Mouse (Mus musculus) embryonic facial prominence, embryonic 15.5 days (tissue): ENCODE results near the gene Ip6k1. TPM values are rescaled to one million over a fixed set of nuclear protein-coding genes. Genes with fewer than 3 reads are reported as not detected.
A peak's percentile ranks its signal among the peaks of the same experiment; 100 is the strongest.

Source experiments
- ATAC-seq: fragments of 200-750 bp; cut with Nextera tagmentation; 2 replicates; pipeline ENCODE4 v1.8.0; 2017; ENCODE audit warnings: low read depth, moderate TSS enrichment; ENCODE audit not compliant: insufficient number of reproducible peaks, low FRiP score, low TSS enrichment
- H3K27ac ChIP-seq: fragments of 300-500 bp; sonication (generic); replicated peaks from 2 replicates; pipeline ENCODE4 v1.5.1; 2015; ENCODE audit warnings: mild to moderate bottlenecking, inconsistent platforms
- H3K27me3 ChIP-seq: fragments of 300-500 bp; sonication (generic); 2 replicates; pipeline ENCODE4 v1.6.1; 2015; ENCODE audit warnings: inconsistent platforms
- H3K36me3 ChIP-seq: fragments of 300-500 bp; sonication (generic); 2 replicates; pipeline ENCODE4 v1.6.1; 2015; ENCODE audit warnings: mild to moderate bottlenecking, inconsistent platforms
- H3K4me1 ChIP-seq: fragments of 300-500 bp; sonication (generic); 2 replicates; pipeline ENCODE4 v1.6.1; 2015; ENCODE audit warnings: inconsistent platforms
- H3K4me2 ChIP-seq: fragments of 300-500 bp; sonication (generic); replicated peaks from 2 replicates; pipeline ENCODE4 v1.6.1; 2015; ENCODE audit warnings: mild to moderate bottlenecking, inconsistent platforms
- H3K4me3 ChIP-seq: fragments of 300-500 bp; sonication (generic); replicated peaks from 2 replicates; pipeline ENCODE4 v1.5.1; 2015; ENCODE audit warnings: mild to moderate bottlenecking, inconsistent platforms
- H3K9ac ChIP-seq: fragments of 300-500 bp; sonication (generic); 2 replicates; pipeline ENCODE4 v1.6.1; 2015; ENCODE audit warnings: inconsistent platforms
- H3K9me3 ChIP-seq: fragments of 300-500 bp; sonication (generic); replicated peaks from 2 replicates; pipeline ENCODE4 v1.6.1; 2016; ENCODE audit warnings: inconsistent platforms
- WGBS: fragments of 180-500 bp; shearing (Covaris S2); methylation state at CpG from one replicate; pipeline ENCODE4 v1.1.7; 2015; 5-methylcytosine and 5-hydroxymethylcytosine counted together
- polyA plus RNA-seq: library from polyadenylated mRNA; unstranded; fragments of >200 nt; fragmentation: Nextera tagmentation; extraction: Ambion mirVana; gene quantifications from 2 replicates; pipeline ENCODE4 v1.2.1, GENCODE M21; 2015

Gene Ip6k1
- polyA plus RNA-seq, 1 experiment from 2014 or later, result 68.7 TPM

- Histone ChIP-seq H3K27me3 (no peaks in the 10 kb centered on the region), H3K36me3 (peaks cover 61% of the 10 kb centered on the region), H3K4me3 (peak within 1 kb of the TSS; percentile 22; the same call in 1 of the 2 replicates), H3K4me2 (peak within 1 kb of the TSS; percentile 44), H3K9me3 (no peaks in the 10 kb centered on the region), H3K9ac (no peak within 1 kb of the TSS), H3K4me1 (peaks cover 30% of the 10 kb centered on the region), H3K27ac (peak within 1 kb of the TSS; percentile 75)
- ATAC-seq, result peak; percentile 44
- 51% methylated on average over 20 of the region's 20 CpGs for WGBS
Measured at GRCm38 (mm10) chr9:108052885-108053664, 50.8 kb downstream of the Ip6k1 start, which contains the start of gene Amigo3. TSS of gene Amigo3 (plus strand) at chr9:108053159.

GRCm38 (mm10) chr9:108053665-108054225, 51.4 kb downstream of the Ip6k1 start:
- peak overlapping the region; percentile 75 for H3K27ac ChIP-seq
- no peak overlapping the region for H3K4me3 ChIP-seq
- peak overlapping the region; percentile 44; the same call in 1 of the 2 replicates for H3K4me2 ChIP-seq
- no peaks in the 10 kb centered on the region for H3K9me3 ChIP-seq
- 93% methylated on average over 15 of the region's 15 CpGs for WGBS
- H3K27me3 ChIP-seq, result no peaks in the 10 kb centered on the region
- peaks cover 24% of the 10 kb centered on the region for H3K4me1 ChIP-seq
- ATAC-seq, result no peak
- no peak overlapping the region for H3K9ac ChIP-seq
- peaks cover 68% of the 10 kb centered on the region for H3K36me3 ChIP-seq

- ATAC-seq, result no peak
- peaks cover 75% of the 10 kb centered on the region for H3K36me3 ChIP-seq
Measured at GRCm38 (mm10) chr9:108054331-108055040, 52.2 kb downstream of the Ip6k1 start.

GRCm38 (mm10) chr9:108055061-108055460, 52.8 kb downstream of the Ip6k1 start:
- Histone ChIP-seq H3K4me3 (no peak overlapping the region), H3K27ac (no peak overlapping the region), H3K4me2 (no peak overlapping the region), H3K9me3 (no peaks in the 10 kb centered on the region), H3K36me3 (peaks cover 81% of the 10 kb centered on the region), H3K9ac (no peak overlapping the region), H3K4me1 (peaks cover 18% of the 10 kb centered on the region), H3K27me3 (no peaks in the 10 kb centered on the region)
- no peak for ATAC-seq
- WGBS, result 82% methylated on average over 1 of the region's 1 CpGs

More at GRCm38 (mm10) chr9:108054331-108055040, 52.2 kb downstream of the Ip6k1 start:
- Histone ChIP-seq H3K27ac (no peak overlapping the region; the same call in 1 of the 2 replicates), H3K27me3 (no peaks in the 10 kb centered on the region), H3K9ac (no peak overlapping the region), H3K4me3 (no peak overlapping the region), H3K9me3 (no peaks in the 10 kb centered on the region), H3K4me1 (peaks cover 24% of the 10 kb centered on the region), H3K4me2 (no peak overlapping the region)
- 89% methylated on average over 22 of the region's 22 CpGs for WGBS

GRCm38 (mm10) chr9:108055661-108056237, 53.4 kb downstream of the Ip6k1 start:
- 79% methylated on average over 6 of the region's 6 CpGs for WGBS

GRCm38 (mm10) chr9:108056361-108057261, 54.3 kb downstream of the Ip6k1 start:
- H3K27ac ChIP-seq, result no peak overlapping the region
- peaks cover 74% of the 10 kb centered on the region for H3K36me3 ChIP-seq

More at GRCm38 (mm10) chr9:108055661-108056237, 53.4 kb downstream of the Ip6k1 start:
- no peak overlapping the region for H3K4me2 ChIP-seq
- H3K27me3 ChIP-seq, result no peaks in the 10 kb centered on the region
- H3K4me1 ChIP-seq, result peaks cover 14% of the 10 kb centered on the region
- H3K4me3 ChIP-seq, result no peak overlapping the region
- no peak for ATAC-seq
- H3K36me3 ChIP-seq, result peaks cover 82% of the 10 kb centered on the region
- no peak overlapping the region for H3K9ac ChIP-seq
- H3K9me3 ChIP-seq, result no peaks in the 10 kb centered on the region
- H3K27ac ChIP-seq, result no peak overlapping the region

GRCm38 (mm10) chr9:108057262-108057562, 54.9 kb downstream of the Ip6k1 start:
- Histone ChIP-seq H3K27ac (no peak overlapping the region), H3K9me3 (no peaks in the 10 kb centered on the region), H3K4me1 (peaks cover 14% of the 10 kb centered on the region), H3K9ac (no peak overlapping the region), H3K4me2 (no peak overlapping the region), H3K4me3 (no peak overlapping the region), H3K36me3 (peaks cover 76% of the 10 kb centered on the region), H3K27me3 (no peaks in the 10 kb centered on the region)
- 89% methylated on average over 5 of the region's 5 CpGs for WGBS
- ATAC-seq, result no peak

More at GRCm38 (mm10) chr9:108056361-108057261, 54.3 kb downstream of the Ip6k1 start:
- Histone ChIP-seq H3K9ac (no peak overlapping the region), H3K9me3 (no peaks in the 10 kb centered on the region), H3K4me1 (peaks cover 14% of the 10 kb centered on the region), H3K4me2 (no peak overlapping the region), H3K27me3 (no peaks in the 10 kb centered on the region), H3K4me3 (no peak overlapping the region)
- no peak for ATAC-seq
- 71% methylated on average over 28 of the region's 28 CpGs for WGBS

- Histone ChIP-seq H3K36me3 (peaks cover 87% of the 10 kb centered on the region), H3K4me1 (peaks cover 3% of the 10 kb centered on the region), H3K27ac (no peak overlapping the region), H3K27me3 (no peaks in the 10 kb centered on the region), H3K4me3 (no peak overlapping the region), H3K4me2 (no peak overlapping the region), H3K9me3 (no peaks in the 10 kb centered on the region), H3K9ac (no peak overlapping the region)
- no peak for ATAC-seq
- 89% methylated on average over 9 of the region's 9 CpGs for WGBS
Measured at GRCm38 (mm10) chr9:108058291-108058690, 56.0 kb downstream of the Ip6k1 start.

- no peaks in the 10 kb centered on the region for H3K9me3 ChIP-seq
- no peaks in the 10 kb centered on the region for H3K4me1 ChIP-seq
- H3K36me3 ChIP-seq, result peaks cover 79% of the 10 kb centered on the region
- no peak overlapping the region for H3K4me3 ChIP-seq
- H3K27ac ChIP-seq, result no peak overlapping the region
- no peak overlapping the region for H3K9ac ChIP-seq
- no peaks in the 10 kb centered on the region for H3K27me3 ChIP-seq
- 96% methylated on average over 3 of the region's 3 CpGs for WGBS
- no peak overlapping the region for H3K4me2 ChIP-seq
- no peak for ATAC-seq
Measured at GRCm38 (mm10) chr9:108062142-108062541, 59.8 kb downstream of the Ip6k1 start.

- no peak for ATAC-seq
- Histone ChIP-seq H3K9me3 (no peaks in the 10 kb centered on the region), H3K4me3 (no peak overlapping the region), H3K4me2 (no peak overlapping the region), H3K27ac (no peak overlapping the region), H3K27me3 (no peaks in the 10 kb centered on the region), H3K36me3 (peaks cover 74% of the 10 kb centered on the region), H3K4me1 (no peaks in the 10 kb centered on the region), H3K9ac (no peak overlapping the region)
- WGBS, result 87% methylated on average over 12 of the region's 12 CpGs
Measured at GRCm38 (mm10) chr9:108063361-108063760, 61.1 kb downstream of the Ip6k1 start.
